Mouse (Mus musculus) liver, embryonic 15.5 days (tissue): Measurements from ENCODE around the gene Camkk1. TPM values are rescaled to one million over a fixed set of nuclear protein-coding genes. Genes with fewer than 3 reads are reported as not detected.

Experiments
- ATAC-seq: fragments of 200-750 bp; cut with Nextera tagmentation; 2 replicates; pipeline ENCODE4 v1.8.0; 2017; ENCODE audit warnings: moderate number of reproducible peaks, mild to moderate bottlenecking, moderate library complexity; ENCODE audit not compliant: insufficient read depth
- H3K27ac ChIP-seq: fragments of 300-500 bp; sonication (generic); replicated peaks from 2 replicates; pipeline ENCODE4 v1.5.1; 2015; ENCODE audit warnings: mild to moderate bottlenecking, inconsistent platforms
- H3K27me3 ChIP-seq: fragments of 300-500 bp; sonication (generic); 2 replicates; pipeline ENCODE4 v1.6.1; 2015; ENCODE audit warnings: mild to moderate bottlenecking, inconsistent platforms
- H3K36me3 ChIP-seq: fragments of 300-500 bp; sonication (generic); replicated peaks from 2 replicates; pipeline ENCODE4 v1.6.1; 2015; ENCODE audit warnings: moderate library complexity, mild to moderate bottlenecking, inconsistent platforms
- H3K4me1 ChIP-seq: fragments of 300-500 bp; sonication (generic); replicated peaks from 2 replicates; pipeline ENCODE4 v1.6.1; 2015; ENCODE audit warnings: inconsistent platforms
- H3K4me2 ChIP-seq: fragments of 300-500 bp; sonication (generic); 2 replicates; pipeline ENCODE4 v1.6.1; 2015; ENCODE audit warnings: moderate library complexity, mild to moderate bottlenecking, inconsistent platforms
- H3K4me3 ChIP-seq: fragments of 300-500 bp; sonication (generic); replicated peaks from 2 replicates; pipeline ENCODE4 v1.5.1; 2015; ENCODE audit warnings: mild to moderate bottlenecking, inconsistent platforms
- H3K9ac ChIP-seq: fragments of 300-500 bp; sonication (generic); 2 replicates; pipeline ENCODE4 v1.6.1; 2015; ENCODE audit warnings: moderate library complexity, mild to moderate bottlenecking, inconsistent platforms
- H3K9me3 ChIP-seq: fragments of 300-500 bp; sonication (generic); replicated peaks from 2 replicates; pipeline ENCODE4 v1.6.1; 2016; ENCODE audit warnings: inconsistent platforms
- WGBS: fragments of 180-500 bp; shearing (Covaris S2); methylation state at CpG from one replicate; pipeline ENCODE4 v1.1.7; 2015; ENCODE audit warnings: mixed read lengths; ENCODE audit not compliant: insufficient replicate concordance; 5-methylcytosine and 5-hydroxymethylcytosine counted together
- polyA plus RNA-seq: library from polyadenylated mRNA; unstranded; fragments of >200 nt; fragmentation: Nextera tagmentation; extraction: Ambion mirVana; gene quantifications from 2 replicates; pipeline ENCODE4 v1.2.1, GENCODE M21; 2015

Gene Camkk1
- polyA plus RNA-seq, 1 experiment from 2014 or later = 0.73 TPM

GRCm38 (mm10) chr11:72996781-72997180, 22.0 kb upstream of the Camkk1 start:
- Histone ChIP-seq H3K27me3 (0 out of 2 replicates have a peak, but pooled peaks cover 5% of the 10 kb centered on the region), H3K27ac (no peak overlapping the region), H3K9ac (no peak overlapping the region), H3K4me1 (peaks cover 26% of the 10 kb centered on the region), H3K9me3 (no peaks in the 10 kb centered on the region), H3K4me2 (no peak overlapping the region), H3K4me3 (no peak overlapping the region), H3K36me3 (no peaks in the 10 kb centered on the region)
- WGBS = 52% methylated on average over 2 of the region's 2 CpGs
- ATAC-seq = no peak

GRCm38 (mm10) chr11:72997529-72998326, 21.1 kb upstream of the Camkk1 start:
- Histone ChIP-seq H3K27ac (no peak overlapping the region), H3K36me3 (no peaks in the 10 kb centered on the region)
- no peak for ATAC-seq

GRCm38 (mm10) chr11:72998771-72999170, 20.0 kb upstream of the Camkk1 start, which contains the start of gene P2rx1:
Gene P2rx1, plus strand, starts transcription at chr11:72999103.
- H3K4me1 ChIP-seq = peaks cover 17% of the 10 kb centered on the region
- peak within 1 kb of the TSS; percentile 33; the same call in 1 of the 2 replicates for H3K27ac ChIP-seq
- H3K9me3 ChIP-seq = no peaks in the 10 kb centered on the region
- peak within 1 kb of the TSS; percentile 34 for H3K4me2 ChIP-seq
- H3K36me3 ChIP-seq = no peaks in the 10 kb centered on the region
- no peak within 1 kb of the TSS for H3K9ac ChIP-seq
- H3K4me3 ChIP-seq = peak within 1 kb of the TSS; percentile 22
- WGBS = 7% methylated on average over 8 of the region's 8 CpGs
- ATAC-seq = peak; percentile 60; the same call in 1 of the 2 replicates
- 0 out of 2 replicates have a peak, but pooled peaks cover 5% of the 10 kb centered on the region for H3K27me3 ChIP-seq

More at GRCm38 (mm10) chr11:72997529-72998326, 21.1 kb upstream of the Camkk1 start:
- Histone ChIP-seq H3K4me3 (no peak overlapping the region), H3K4me2 (no peak overlapping the region), H3K9ac (no peak overlapping the region), H3K4me1 (peaks cover 25% of the 10 kb centered on the region), H3K27me3 (0 out of 2 replicates have a peak, but pooled peaks cover 5% of the 10 kb centered on the region), H3K9me3 (no peaks in the 10 kb centered on the region)
- 29% methylated on average over 13 of the region's 13 CpGs for WGBS

- Histone ChIP-seq H3K4me1 (peaks cover 13% of the 10 kb centered on the region), H3K4me3 (no peak overlapping the region), H3K4me2 (peak overlapping the region; percentile 15; the same call in 1 of the 2 replicates), H3K27ac (no peak overlapping the region), H3K9me3 (no peaks in the 10 kb centered on the region), H3K9ac (no peak overlapping the region), H3K27me3 (0 out of 2 replicates have a peak, but pooled peaks cover 5% of the 10 kb centered on the region), H3K36me3 (no peaks in the 10 kb centered on the region)
- WGBS = 10% methylated on average over 6 of the region's 6 CpGs
- no peak for ATAC-seq
These were observed 17.8 kb upstream of the Camkk1 start for GRCm38 (mm10) chr11:73001029-73001428.

GRCm38 (mm10) chr11:73006377-73006776, 12.4 kb upstream of the Camkk1 start:
- Histone ChIP-seq H3K27me3 (peaks cover 4% of the 10 kb centered on the region; the same call in 1 of the 2 replicates), H3K9me3 (no peaks in the 10 kb centered on the region), H3K36me3 (no peaks in the 10 kb centered on the region), H3K4me1 (no peaks in the 10 kb centered on the region), H3K27ac (no peak overlapping the region), H3K9ac (no peak overlapping the region), H3K4me2 (no peak overlapping the region), H3K4me3 (no peak overlapping the region)
- WGBS = 8% methylated on average over 2 of the region's 2 CpGs
- no peak for ATAC-seq

- H3K27ac ChIP-seq = no peak overlapping the region
- 56% methylated on average over 3 of the region's 3 CpGs for WGBS
These were observed 11.7 kb upstream of the Camkk1 start for GRCm38 (mm10) chr11:73007113-73007512.

GRCm38 (mm10) chr11:73007698-73008481, 10.9 kb upstream of the Camkk1 start:
- Histone ChIP-seq H3K4me3 (no peak overlapping the region), H3K27ac (no peak overlapping the region), H3K36me3 (no peaks in the 10 kb centered on the region), H3K4me1 (no peaks in the 10 kb centered on the region), H3K27me3 (peaks cover 4% of the 10 kb centered on the region; the same call in 1 of the 2 replicates), H3K4me2 (no peak overlapping the region), H3K9ac (no peak overlapping the region), H3K9me3 (no peaks in the 10 kb centered on the region)
- 58% methylated on average over 11 of the region's 11 CpGs for WGBS
- no peak for ATAC-seq

More at GRCm38 (mm10) chr11:73007113-73007512, 11.7 kb upstream of the Camkk1 start:
- no peaks in the 10 kb centered on the region for H3K4me1 ChIP-seq
- ATAC-seq = no peak
- no peak overlapping the region for H3K4me2 ChIP-seq
- no peak overlapping the region for H3K9ac ChIP-seq
- no peaks in the 10 kb centered on the region for H3K36me3 ChIP-seq
- H3K9me3 ChIP-seq = no peaks in the 10 kb centered on the region
- peaks cover 4% of the 10 kb centered on the region; the same call in 1 of the 2 replicates for H3K27me3 ChIP-seq
- no peak overlapping the region for H3K4me3 ChIP-seq

- ATAC-seq = no peak
- H3K27ac ChIP-seq = no peak overlapping the region
- H3K9ac ChIP-seq = no peak overlapping the region
- H3K4me3 ChIP-seq = no peak overlapping the region
- no peaks in the 10 kb centered on the region for H3K36me3 ChIP-seq
- H3K27me3 ChIP-seq = peaks cover 4% of the 10 kb centered on the region; the same call in 1 of the 2 replicates
- no peak overlapping the region for H3K4me2 ChIP-seq
- H3K4me1 ChIP-seq = no peaks in the 10 kb centered on the region
- no peaks in the 10 kb centered on the region for H3K9me3 ChIP-seq
- 53% methylated on average over 2 of the region's 2 CpGs for WGBS
These were observed 10.0 kb upstream of the Camkk1 start for GRCm38 (mm10) chr11:73008826-73009225.

GRCm38 (mm10) chr11:73009531-73010274, 9.1 kb upstream of the Camkk1 start:
- WGBS = 77% methylated on average over 13 of the region's 13 CpGs
- no peaks in the 10 kb centered on the region for H3K4me1 ChIP-seq

GRCm38 (mm10) chr11:73013981-73014380, 4.8 kb upstream of the Camkk1 start:
- ATAC-seq = no peak

More at GRCm38 (mm10) chr11:73009531-73010274, 9.1 kb upstream of the Camkk1 start:
- Histone ChIP-seq H3K27ac (no peak overlapping the region), H3K4me3 (no peak overlapping the region), H3K27me3 (peaks cover 4% of the 10 kb centered on the region; the same call in 1 of the 2 replicates), H3K9ac (no peak overlapping the region), H3K36me3 (no peaks in the 10 kb centered on the region), H3K4me2 (no peak overlapping the region), H3K9me3 (no peaks in the 10 kb centered on the region)
- no peak for ATAC-seq

More at GRCm38 (mm10) chr11:73013981-73014380, 4.8 kb upstream of the Camkk1 start:
- no peak overlapping the region for H3K9ac ChIP-seq
- H3K9me3 ChIP-seq = no peaks in the 10 kb centered on the region
- H3K27ac ChIP-seq = no peak overlapping the region
- no peak overlapping the region for H3K4me3 ChIP-seq
- no peaks in the 10 kb centered on the region for H3K36me3 ChIP-seq
- peaks cover 7% of the 10 kb centered on the region for H3K4me1 ChIP-seq
- H3K27me3 ChIP-seq = peaks cover 33% of the 10 kb centered on the region
- whole genome bisulfite sequencing = 67% methylated on average over 5 of the region's 5 CpGs
- H3K4me2 ChIP-seq = no peak overlapping the region
